Mouse (Mus musculus): Measurements from ENCODE around the gene Me1.

DNA sequence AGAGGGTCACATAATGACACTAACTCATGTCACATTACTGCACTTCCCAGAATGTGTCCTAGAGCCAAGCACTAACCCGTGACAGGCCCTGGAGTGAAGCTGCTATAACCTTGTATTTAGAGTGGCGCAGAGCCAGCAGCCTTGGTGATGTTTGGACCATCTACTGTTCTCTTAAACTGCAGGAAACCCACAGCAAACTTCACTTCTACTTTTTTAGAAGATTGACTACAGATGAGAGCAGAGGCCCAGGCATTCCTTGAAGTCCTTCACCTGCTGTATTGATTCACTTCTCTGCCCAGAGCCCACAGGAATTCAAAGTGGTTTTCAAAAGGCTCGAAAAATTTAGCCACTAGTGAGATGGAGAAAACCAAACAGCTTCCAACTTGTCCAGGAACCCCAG, 135.2 kb downstream of the Me1 start:
- TF ChIP-seq CTCF (conservative IDR thresholded peaks at IDR 0.05; ENCODE audit: low read length) = no peak
- TF ChIP-seq POU5F1 (IDR thresholded peaks at IDR 0.05; ENCODE audit: borderline replicate concordance, low read length) = no peak
